Mouse (Mus musculus): Measurements from ENCODE around the gene Rbpms2. TPM values are rescaled to one million over a fixed set of nuclear protein-coding genes. Genes with fewer than 3 reads are reported as not detected.

Gene Rbpms2
- total and polyA plus RNA-seq, 3 experiments, result 29.4 to 102 (median 32.5) TPM

DNA sequence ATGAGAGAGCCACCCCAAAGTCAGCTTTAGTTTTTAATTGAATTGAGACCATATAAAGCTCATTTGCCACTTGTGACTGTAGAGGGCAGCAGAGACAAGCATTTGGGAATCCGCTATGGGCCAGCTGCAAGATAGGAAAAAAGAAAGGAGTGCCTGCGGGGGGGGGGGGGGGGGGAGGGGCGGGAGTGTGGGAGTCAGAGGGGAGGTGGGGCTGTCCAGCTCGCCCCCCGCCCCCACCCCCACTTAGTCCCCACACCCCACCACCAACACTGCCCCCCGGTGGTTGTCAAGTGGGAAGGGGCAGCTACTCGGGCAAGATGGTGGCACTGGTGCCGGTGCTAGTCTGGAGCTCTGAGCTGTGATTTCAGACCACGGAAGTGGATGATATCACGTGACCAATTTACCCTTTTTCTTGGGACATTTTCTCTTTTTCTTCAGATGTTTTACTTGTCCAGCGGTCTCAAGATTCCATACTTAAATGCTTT lies 30.6 kb upstream of the Rbpms2 start:
- Histone ChIP-seq H3K4me3 (peak overlapping the region; percentile 15; the same call in 1 of the 2 replicates), H3K9ac (ENCODE audit: low read depth, low read length) (no peak overlapping the region), H3K79me2 (replicated peaks; ENCODE audit: control insufficient read depth, insufficient read depth, low read length) (no peaks in the 10 kb centered on the region), H3K4me1 (ENCODE audit: control insufficient read depth, insufficient read depth, low read length) (no peaks in the 10 kb centered on the region), H3K27me3 (ENCODE audit: control insufficient read depth, insufficient read depth, low read length) (no peaks in the 10 kb centered on the region), H3K27ac (peak overlapping the region; percentile 20), H3K36me3 (ENCODE audit: control insufficient read depth, insufficient read depth, low read length) (no peaks in the 10 kb centered on the region)
- 36% methylated on average over 9 of the region's 11 CpGs for WGBS
- peak; percentile 48 to 50 for DNase-seq
- TF ChIP-seq CTCF (IDR thresholded peaks at IDR 0.05), result peak; percentile 84
- no peak for TF ChIP-seq POLR2A (IDR thresholded peaks at IDR 0.05; ENCODE audit: insufficient read depth, low read depth, low read length)
- TF ChIP-seq EP300 (IDR thresholded peaks at IDR 0.05; ENCODE audit: insufficient read depth, low read depth, low read length), result no peak
- intact Hi-C loops (cut with DNase I), result no loop called here

DNA sequence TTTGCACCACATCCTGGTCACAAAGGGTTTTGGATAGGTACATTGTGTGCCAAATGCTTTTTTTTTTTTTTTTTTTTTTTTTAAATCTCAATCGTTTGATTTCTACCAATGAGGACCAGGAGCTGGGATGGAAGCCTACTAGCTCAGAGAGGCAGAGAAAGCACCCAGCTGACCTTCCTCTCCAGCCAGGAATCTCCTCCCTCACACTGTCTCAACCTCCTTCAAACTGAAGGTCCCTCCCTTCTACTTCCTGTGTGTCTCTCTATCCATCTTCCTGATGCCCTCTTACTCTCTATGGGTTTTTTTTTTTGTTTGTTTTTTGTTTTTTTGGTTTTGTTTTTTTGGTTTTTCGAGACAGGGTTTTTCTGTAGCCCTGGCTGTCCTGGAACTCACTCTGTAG lies 28.5 kb upstream of the Rbpms2 start:
- no peak for DNase-seq
- no peak overlapping the region for H3K27ac ChIP-seq
- no peak overlapping the region for H3K9ac ChIP-seq (ENCODE audit: low read depth, low read length)
- H3K27me3 ChIP-seq (ENCODE audit: control insufficient read depth, insufficient read depth, low read length), result no peaks in the 10 kb centered on the region
- no peak overlapping the region for H3K4me3 ChIP-seq
- TF ChIP-seq POLR2A (IDR thresholded peaks at IDR 0.05; ENCODE audit: insufficient read depth, low read depth, low read length) (no peak), EP300 (IDR thresholded peaks at IDR 0.05; ENCODE audit: insufficient read depth, low read depth, low read length) (no peak), CTCF (IDR thresholded peaks at IDR 0.05) (no peak)
- no peaks in the 10 kb centered on the region for H3K4me1 ChIP-seq (ENCODE audit: control insufficient read depth, insufficient read depth, low read length)
- 59% methylated on average over 2 of the region's 2 CpGs for WGBS
- intact Hi-C loops (cut with DNase I), result loop anchor here (10.0 kb wide), 1 partner anchor 404 kb away; no protein-coding TSS in a partner anchor
- no peaks in the 10 kb centered on the region for H3K79me2 ChIP-seq (replicated peaks; ENCODE audit: control insufficient read depth, insufficient read depth, low read length)
- no peaks in the 10 kb centered on the region for H3K36me3 ChIP-seq (ENCODE audit: control insufficient read depth, insufficient read depth, low read length)

DNA sequence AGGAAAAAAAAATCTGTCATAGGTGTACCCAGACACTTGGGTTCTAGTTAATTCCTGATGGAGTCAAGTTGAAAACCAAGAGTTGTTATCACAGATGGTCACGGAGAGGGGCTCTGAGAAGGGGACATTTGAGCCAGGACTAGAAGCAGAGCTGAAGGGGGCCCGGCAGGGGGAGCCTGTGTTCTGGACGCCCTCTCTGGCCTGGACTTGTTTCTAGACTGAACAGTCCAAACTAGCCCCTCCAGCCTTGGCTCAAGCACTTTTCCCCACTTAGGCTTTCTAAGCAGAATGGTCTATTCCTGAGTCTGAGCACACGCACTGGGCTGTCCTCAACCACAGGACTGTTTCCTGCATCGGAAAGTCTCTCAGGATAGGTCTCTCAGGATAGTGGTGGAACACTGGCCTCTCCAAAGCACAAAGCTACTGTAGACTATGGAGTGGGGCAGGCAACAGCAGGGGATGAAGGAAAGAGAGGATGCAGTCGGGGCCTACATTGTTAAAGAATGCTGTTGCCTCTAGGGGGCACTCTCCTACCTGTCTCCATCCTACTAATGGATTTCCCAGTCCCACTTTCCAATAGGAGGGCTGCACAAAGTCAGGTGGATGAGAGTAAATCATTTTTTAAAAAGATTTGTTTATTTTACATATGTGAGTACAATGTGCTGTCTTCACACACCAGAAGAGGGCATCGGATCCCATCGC lies 25.9 kb upstream of the Rbpms2 start:
- intact Hi-C loops (cut with DNase I), result loop anchor here (10.0 kb wide), 1 partner anchor 401 kb away; no protein-coding TSS in a partner anchor
- no peak overlapping the region for H3K27ac ChIP-seq
- H3K36me3 ChIP-seq (ENCODE audit: control insufficient read depth, insufficient read depth, low read length), result no peaks in the 10 kb centered on the region
- no peaks in the 10 kb centered on the region for H3K27me3 ChIP-seq (ENCODE audit: control insufficient read depth, insufficient read depth, low read length)
- DNase-seq, result no peak
- TF ChIP-seq CTCF (IDR thresholded peaks at IDR 0.05), result peak; percentile 67
- no peak for TF ChIP-seq POLR2A (IDR thresholded peaks at IDR 0.05; ENCODE audit: insufficient read depth, low read depth, low read length)
- no peak for TF ChIP-seq EP300 (IDR thresholded peaks at IDR 0.05; ENCODE audit: insufficient read depth, low read depth, low read length)
- H3K4me1 ChIP-seq (ENCODE audit: control insufficient read depth, insufficient read depth, low read length), result no peaks in the 10 kb centered on the region
- H3K4me3 ChIP-seq, result no peak overlapping the region
- no peaks in the 10 kb centered on the region for H3K79me2 ChIP-seq (replicated peaks; ENCODE audit: control insufficient read depth, insufficient read depth, low read length)
- 58% methylated on average over 8 of the region's 8 CpGs for WGBS
- no peak overlapping the region for H3K9ac ChIP-seq (ENCODE audit: low read depth, low read length)

DNA sequence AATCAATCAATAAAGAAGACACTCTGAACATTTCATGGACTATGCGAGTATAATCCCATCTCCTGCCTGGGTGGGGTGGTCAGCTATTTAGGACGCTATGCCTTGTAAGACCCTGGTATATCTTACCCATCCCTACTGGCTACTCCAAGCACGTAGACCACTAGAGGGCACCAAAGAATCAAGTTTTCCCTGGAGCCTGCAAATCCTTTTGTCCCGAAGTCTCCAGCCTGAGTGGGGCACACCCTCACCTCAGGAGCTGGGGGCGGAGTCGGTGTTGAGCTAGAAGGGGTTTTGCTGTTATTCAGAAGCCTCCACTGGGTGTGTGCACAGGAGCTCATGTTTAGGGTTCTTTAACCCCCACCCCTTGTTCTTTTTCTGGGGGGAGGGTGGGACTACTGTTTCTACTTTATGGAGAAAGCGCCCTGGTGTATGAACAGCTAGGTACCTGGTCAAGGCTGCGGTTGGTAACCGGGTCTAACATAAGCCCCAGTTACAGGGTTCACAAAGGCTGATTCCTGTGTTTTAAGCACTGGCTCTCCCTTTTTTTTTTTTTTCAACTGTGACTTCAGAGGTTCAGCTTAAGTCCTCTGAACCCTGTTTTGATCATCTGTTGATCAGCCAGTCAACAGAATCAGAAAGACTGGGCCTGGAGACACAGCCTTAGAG lies 23.8 kb upstream of the Rbpms2 start:
- 11% methylated on average over 9 of the region's 9 CpGs for WGBS
- no peak overlapping the region for H3K27ac ChIP-seq
- H3K4me3 ChIP-seq, result no peak overlapping the region
- DNase-seq, result peak; percentile 48 to 57
- H3K4me1 ChIP-seq (ENCODE audit: control insufficient read depth, insufficient read depth, low read length), result no peaks in the 10 kb centered on the region
- H3K36me3 ChIP-seq (ENCODE audit: control insufficient read depth, insufficient read depth, low read length), result no peaks in the 10 kb centered on the region
- TF ChIP-seq EP300 (IDR thresholded peaks at IDR 0.05; ENCODE audit: insufficient read depth, low read depth, low read length) (peak; percentile 50; the same call in 1 of the 2 replicates), POLR2A (IDR thresholded peaks at IDR 0.05; ENCODE audit: insufficient read depth, low read depth, low read length) (no peak), CTCF (IDR thresholded peaks at IDR 0.05) (peak; percentile 88)
- intact Hi-C loops (cut with DNase I), result loop anchor here (1.0 to 10.0 kb wide), 4 partner anchors 59 to 399 kb away; no protein-coding TSS in a partner anchor
- H3K9ac ChIP-seq (ENCODE audit: low read depth, low read length), result no peak overlapping the region
- no peaks in the 10 kb centered on the region for H3K27me3 ChIP-seq (ENCODE audit: control insufficient read depth, insufficient read depth, low read length)
- no peaks in the 10 kb centered on the region for H3K79me2 ChIP-seq (replicated peaks; ENCODE audit: control insufficient read depth, insufficient read depth, low read length)

DNA sequence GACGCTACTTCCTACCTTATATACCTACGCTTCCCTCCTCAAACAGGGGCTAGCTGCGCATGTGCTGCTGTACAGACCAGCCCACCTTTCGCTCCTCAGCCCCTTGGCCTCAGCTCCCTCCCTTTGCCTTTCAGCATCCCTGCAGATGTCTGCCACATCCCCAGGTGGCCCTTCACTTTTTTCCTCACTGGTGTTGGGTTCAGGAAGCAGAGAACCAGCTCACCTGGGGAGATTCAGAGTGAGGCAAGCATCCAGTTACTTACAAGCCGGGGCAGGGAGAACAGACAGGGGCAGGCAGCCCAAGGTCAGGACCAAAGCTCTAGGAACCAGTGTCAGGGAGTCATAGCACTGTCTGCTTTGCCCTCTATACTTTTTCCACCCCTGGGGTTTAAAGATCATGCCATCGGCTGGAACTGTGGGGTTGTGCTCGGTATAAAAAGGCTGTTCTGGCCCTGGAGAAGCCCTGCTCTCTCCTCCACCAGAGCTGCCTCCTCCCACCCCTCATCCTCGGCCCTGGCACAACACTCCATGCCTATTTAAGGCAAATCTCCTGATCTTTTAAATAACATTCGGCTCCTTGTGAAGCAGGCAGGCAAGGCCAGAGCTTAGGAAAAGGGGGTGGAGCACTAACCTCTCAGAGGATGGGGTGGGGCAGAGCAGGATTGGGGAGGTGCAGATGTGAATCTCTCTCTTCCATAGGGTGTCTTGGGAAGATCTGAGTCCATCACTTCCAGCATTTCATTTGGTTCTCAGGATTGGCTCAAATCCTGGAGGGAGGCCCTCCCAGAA lies 22.9 kb upstream of the Rbpms2 start:
- no peaks in the 10 kb centered on the region for H3K79me2 ChIP-seq (replicated peaks; ENCODE audit: control insufficient read depth, insufficient read depth, low read length)
- intact Hi-C loops (cut with DNase I), result loop anchor here (1.0 to 10.0 kb wide), 3 partner anchors 222 to 398 kb away; no protein-coding TSS in a partner anchor
- no peaks in the 10 kb centered on the region for H3K4me1 ChIP-seq (ENCODE audit: control insufficient read depth, insufficient read depth, low read length)
- no peaks in the 10 kb centered on the region for H3K36me3 ChIP-seq (ENCODE audit: control insufficient read depth, insufficient read depth, low read length)
- no peak overlapping the region for H3K27ac ChIP-seq
- H3K4me3 ChIP-seq, result no peak overlapping the region
- 73% methylated on average over 9 of the region's 9 CpGs for WGBS
- no peaks in the 10 kb centered on the region for H3K27me3 ChIP-seq (ENCODE audit: control insufficient read depth, insufficient read depth, low read length)
- DNase-seq, result no peak
- TF ChIP-seq EP300 (IDR thresholded peaks at IDR 0.05; ENCODE audit: insufficient read depth, low read depth, low read length), result no peak
- no peak for TF ChIP-seq CTCF (IDR thresholded peaks at IDR 0.05)
- TF ChIP-seq POLR2A (IDR thresholded peaks at IDR 0.05; ENCODE audit: insufficient read depth, low read depth, low read length), result no peak
- no peak overlapping the region for H3K9ac ChIP-seq (ENCODE audit: low read depth, low read length)

Measured in heart, adult 2 months (tissue).